Mouse (Mus musculus): ENCODE results near the gene Tmed5. TPM values are rescaled to one million over a fixed set of nuclear protein-coding genes. Genes with fewer than 3 reads are reported as not detected.

The Tmed5 gene
- polyA plus RNA-seq, 1 experiment from 2014 or later = 23.1 TPM

DNA sequence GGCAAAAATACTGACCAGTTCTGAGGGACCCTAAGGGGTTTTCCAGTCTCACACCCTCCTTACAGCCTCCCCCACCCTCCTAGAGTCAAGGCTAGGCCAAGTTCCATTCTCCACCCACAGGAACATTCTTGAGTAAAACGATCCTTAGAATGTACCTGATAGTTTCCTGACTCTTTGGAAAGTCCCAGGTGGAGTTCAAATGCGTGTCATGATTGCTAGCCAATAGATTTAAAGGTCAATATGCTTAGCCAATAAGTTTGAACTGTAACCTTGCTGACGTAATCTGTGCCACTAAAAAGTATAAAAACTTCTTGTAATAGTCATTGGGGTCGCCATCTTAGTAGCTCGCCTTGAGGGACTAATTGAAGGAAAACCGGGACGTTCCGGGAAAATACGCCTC is 72.0 kb downstream of the Tmed5 start:
- ATAC-seq (replicated peaks; ENCODE audit: low FRiP score, low read depth) = no peak
- Histone ChIP-seq H3K27ac (no peak overlapping the region), H3K27me3 (ENCODE audit: insufficient read depth, low read length) (no peaks in the 10 kb centered on the region), H3K36me3 (ENCODE audit: insufficient read depth, low read length) (no peaks in the 10 kb centered on the region), H3K4me2 (ENCODE audit: low read length) (no peak overlapping the region), H3K4me1 (replicated peaks; ENCODE audit: insufficient read depth, low read length) (no peaks in the 10 kb centered on the region), H3K9ac (ENCODE audit: low read depth, low read length) (no peak overlapping the region), H3K9me3 (replicated peaks; ENCODE audit: low read length) (no peaks in the 10 kb centered on the region), H3K4me3 (replicated peaks; ENCODE audit: low read depth, low read length) (no peak overlapping the region)
- no peak for TF ChIP-seq CTCF (IDR thresholded peaks at IDR 0.05; ENCODE audit: low read depth)
- DNase-seq (ENCODE audit: low spot score) = no peak
- WGBS = 93% methylated on average over 9 of the region's 9 CpGs

Other genes with a start within 250 kb of the Tmed5 start
- 66.8 and 70.4 TPM in 2 replicates for gene Rpl5, start 232.1 kb downstream of the Tmed5 start, polyA plus RNA-seq (2015; fragmentation: Nextera tagmentation; extraction: Ambion mirVana)
- 23.6 and 27.4 TPM in 2 replicates for gene Fam69a, start 145.5 kb downstream of the Tmed5 start, polyA plus RNA-seq (2015; fragmentation: Nextera tagmentation; extraction: Ambion mirVana)
- 65.8 and 70.4 TPM in 2 replicates for gene Mtf2, start 66.9 kb downstream of the Tmed5 start, polyA plus RNA-seq (2015; fragmentation: Nextera tagmentation; extraction: Ambion mirVana)
- 5.7 and 5.9 TPM in 2 replicates for gene Ccdc18, start 255 bp upstream of the Tmed5 start, polyA plus RNA-seq (2015; fragmentation: Nextera tagmentation; extraction: Ambion mirVana)
- 42.8 and 44.8 TPM in 2 replicates for gene Dr1, start 136.3 kb upstream of the Tmed5 start, polyA plus RNA-seq (2015; fragmentation: Nextera tagmentation; extraction: Ambion mirVana)
- 4.3 and 5.9 TPM in 2 replicates for gene Pigg, start 180.0 kb upstream of the Tmed5 start, polyA plus RNA-seq (2015; fragmentation: Nextera tagmentation; extraction: Ambion mirVana)
- 0.09 and 0.11 TPM in 2 replicates for gene Gm42517, start 235.3 kb upstream of the Tmed5 start, polyA plus RNA-seq (2015; fragmentation: Nextera tagmentation; extraction: Ambion mirVana)

Measured in kidney, postnatal 0 days (tissue).